Mouse (Mus musculus): ENCODE data around the gene Alkbh5. TPM values are rescaled to one million over a fixed set of nuclear protein-coding genes. Genes with fewer than 3 reads are reported as not detected.
A peak's percentile ranks its signal among the peaks of the same experiment; 100 is the strongest.

Alkbh5 gene
- polyA plus RNA-seq (2012; rRNA removed), result 31.3 and 34.8 TPM in 2 replicates

DNA sequence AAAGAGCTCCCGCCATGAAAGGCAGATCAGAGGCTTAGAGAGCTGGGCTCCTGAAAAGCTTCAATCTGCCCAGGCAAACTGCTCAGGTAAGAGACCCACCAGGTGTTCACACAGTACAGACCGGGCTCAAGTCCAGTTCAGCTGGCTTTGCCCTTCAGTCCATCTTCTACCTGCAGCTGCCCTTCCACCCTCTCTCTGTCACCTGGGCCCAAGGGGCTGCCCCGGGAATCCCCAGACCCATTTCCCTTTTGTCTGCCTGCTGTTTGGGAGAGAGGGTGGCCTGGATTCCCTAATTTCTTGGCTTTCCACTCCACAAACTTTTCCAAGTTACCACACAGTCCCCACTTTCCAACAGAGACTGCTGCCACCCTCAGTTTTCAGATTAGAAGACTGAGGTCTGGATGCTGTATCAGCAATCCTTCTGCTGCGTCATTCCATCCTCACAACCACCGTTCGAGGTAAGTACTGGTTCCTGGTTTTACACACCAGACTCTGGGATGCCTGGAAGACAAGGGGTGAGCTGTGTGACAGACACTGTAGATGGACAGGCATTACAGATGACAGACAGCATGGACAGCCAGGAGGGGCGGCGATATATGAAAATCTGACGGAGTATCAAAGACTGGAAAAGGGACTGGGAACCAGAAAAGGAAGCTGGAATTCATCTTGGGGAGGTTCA lies at the start of gene Alkbh5:
Alkbh5 (plus strand) TSS at position 202 of the 679 bp plus-strand sequence.
- no peak for DNase-seq (ENCODE audit: low read depth)

DNA sequence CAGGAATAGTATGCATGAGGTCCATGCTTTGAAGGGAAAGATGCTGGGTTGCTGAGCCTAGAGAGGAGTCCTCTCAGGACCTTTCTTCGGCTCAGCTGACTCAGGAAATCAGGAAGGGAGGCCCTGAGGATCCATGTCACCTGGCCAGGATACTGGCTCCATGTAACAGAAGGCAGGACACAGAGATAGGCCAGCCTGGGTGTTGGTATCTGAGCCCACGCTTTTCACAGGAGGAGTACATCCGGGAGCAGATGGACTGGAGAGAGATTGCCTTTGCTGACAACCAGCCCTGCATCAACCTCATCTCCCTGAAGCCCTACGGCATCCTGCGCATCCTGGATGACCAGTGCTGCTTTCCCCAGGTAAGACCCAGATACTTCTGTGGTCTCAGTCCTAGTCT lies 43.5 kb upstream of the Alkbh5 start:
- no peak for DNase-seq (ENCODE audit: low read depth)

DNA sequence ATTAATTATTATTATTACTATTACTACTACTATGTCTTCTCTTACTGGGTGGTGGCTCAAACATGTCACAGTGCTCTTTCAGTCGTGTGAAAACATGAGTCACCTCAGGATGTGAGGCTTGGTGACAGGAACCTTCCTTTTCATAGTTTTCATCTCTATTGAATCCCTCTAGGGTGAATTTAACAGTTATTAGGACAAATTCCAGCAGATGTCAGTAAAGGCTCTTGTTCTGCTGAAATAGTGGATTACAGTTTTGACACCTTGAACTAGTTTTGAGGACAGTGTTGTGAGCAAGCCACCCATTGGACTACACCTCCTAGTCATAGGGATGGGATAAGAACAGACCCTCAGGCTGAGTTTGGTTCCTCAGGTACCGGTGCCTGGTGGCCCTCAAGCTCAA lies 40.5 kb upstream of the Alkbh5 start:
- DNase-seq (ENCODE audit: low read depth), result no peak

DNA sequence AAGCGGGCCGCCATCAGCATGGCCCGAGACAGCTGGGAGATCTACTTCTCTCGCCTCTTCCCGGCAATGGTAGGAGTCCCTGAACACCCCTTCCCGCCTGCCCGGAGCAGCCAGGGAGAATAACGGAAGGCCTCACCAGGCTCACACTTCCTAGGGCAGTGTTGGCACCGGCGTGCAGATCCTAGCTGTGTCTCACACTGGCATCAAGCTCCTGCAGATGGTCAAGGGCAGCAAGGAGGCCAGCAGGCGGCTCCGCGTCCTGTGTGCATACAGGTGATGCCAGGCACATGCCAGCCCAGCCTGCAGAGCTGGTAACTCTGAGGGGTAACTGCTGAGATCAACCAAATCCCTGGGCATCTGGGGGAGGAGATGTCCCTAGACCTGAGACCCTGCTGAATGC lies 28.9 kb upstream of the Alkbh5 start:
- DNase-seq (ENCODE audit: low read depth), result no peak

DNA sequence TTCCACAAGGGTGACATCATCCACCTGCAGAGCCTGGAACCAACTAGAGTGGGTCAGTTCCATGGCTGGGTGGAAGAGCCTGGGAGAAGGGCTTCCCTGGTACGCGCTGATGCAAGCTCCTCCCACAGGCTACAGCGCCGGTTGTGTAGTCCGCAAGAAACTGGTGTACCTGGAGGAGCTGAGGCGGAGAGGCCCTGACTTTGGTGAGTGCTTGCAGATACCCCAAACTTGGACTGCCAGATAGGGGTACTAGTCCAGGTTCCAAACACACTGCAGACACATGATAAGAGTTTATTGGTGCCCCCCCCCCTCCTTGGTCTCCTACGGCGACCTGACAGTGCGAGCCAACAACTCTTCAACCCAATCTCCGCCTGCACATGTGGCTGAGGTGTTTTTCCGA lies 27.2 kb upstream of the Alkbh5 start:
- no peak for DNase-seq (ENCODE audit: low read depth)

DNA sequence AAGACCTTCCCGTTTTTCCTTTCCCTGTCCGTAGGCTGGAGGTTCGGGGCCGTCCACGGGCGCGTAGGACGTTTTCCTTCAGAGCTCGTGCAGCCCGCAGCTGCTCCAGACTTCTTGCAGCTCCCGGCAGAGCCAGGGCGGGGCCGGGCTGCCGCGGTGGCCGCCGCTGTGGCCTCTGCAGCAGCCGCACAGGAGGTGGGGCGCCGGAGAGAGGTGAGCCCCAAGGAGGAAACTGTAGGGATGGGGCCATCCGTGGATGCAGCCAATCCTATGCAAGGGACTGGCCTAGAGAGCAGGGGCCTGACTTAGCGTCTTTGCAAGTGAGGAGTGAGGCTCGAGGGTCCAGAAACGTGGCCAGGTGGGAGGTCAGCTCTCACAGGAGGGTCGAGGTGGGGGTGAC lies 26.7 kb upstream of the Alkbh5 start:
- DNase-seq (ENCODE audit: low read depth), result no peak

DNA sequence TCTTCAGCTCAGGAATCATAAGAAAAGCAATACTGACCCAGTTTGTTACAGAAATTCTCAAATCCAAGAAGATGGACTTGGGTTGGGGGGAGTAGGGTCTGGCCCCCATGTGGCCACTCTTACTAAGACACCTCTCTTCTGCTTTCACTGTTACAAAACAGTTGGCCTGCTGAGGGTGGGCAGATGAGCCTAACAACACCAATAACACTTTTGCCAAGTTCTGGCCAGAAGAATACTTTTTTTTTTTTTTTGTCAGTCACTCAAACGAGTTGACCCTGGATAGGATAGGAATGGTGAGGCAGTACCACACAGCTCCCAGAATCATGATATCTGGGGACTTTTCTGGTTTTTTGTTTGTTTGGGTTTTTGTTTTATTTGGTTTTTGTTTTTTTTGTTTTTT lies 24.3 kb upstream of the Alkbh5 start:
- DNase-seq (ENCODE audit: low read depth), result no peak

DNA sequence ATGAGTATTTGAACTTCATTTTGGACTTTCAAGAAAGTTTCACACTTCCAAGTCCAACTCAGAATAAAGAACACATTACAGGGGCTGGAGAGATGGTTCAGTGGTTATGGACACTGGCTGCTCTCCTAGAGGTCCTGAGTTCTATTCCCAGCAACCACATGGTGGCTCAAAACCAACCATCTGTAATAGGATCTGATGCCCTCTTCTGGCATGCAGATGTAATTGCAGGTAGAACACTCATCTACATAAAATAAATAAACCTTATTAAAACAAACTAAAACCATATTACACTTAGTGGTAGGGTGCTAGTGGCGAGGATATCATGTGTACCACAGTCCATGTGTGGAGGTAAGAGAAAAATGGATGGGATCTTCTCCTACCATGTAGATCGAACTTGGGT lies 23.7 kb upstream of the Alkbh5 start:
- no peak for DNase-seq (ENCODE audit: low read depth)

DNA sequence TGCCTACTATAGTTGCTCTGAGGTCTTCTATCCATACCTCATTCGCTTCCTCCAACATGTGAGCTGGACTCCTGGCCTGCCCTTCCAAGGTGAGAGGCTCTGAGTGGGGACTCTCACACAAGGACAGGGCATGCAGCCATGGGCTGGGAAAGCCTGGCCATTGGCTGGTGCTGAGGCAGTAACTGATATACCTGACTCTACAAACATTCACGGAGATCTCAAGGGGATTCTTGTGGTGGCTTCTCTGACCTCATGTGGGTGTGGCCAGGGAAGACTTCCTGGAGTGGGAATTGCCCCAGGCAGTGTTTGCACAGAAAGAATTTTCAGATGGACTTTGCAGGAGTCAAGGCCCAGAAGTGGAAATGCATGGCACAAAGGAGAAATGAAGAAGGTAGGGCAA lies 21.2 kb upstream of the Alkbh5 start:
- no peak for DNase-seq (ENCODE audit: low read depth)

DNA sequence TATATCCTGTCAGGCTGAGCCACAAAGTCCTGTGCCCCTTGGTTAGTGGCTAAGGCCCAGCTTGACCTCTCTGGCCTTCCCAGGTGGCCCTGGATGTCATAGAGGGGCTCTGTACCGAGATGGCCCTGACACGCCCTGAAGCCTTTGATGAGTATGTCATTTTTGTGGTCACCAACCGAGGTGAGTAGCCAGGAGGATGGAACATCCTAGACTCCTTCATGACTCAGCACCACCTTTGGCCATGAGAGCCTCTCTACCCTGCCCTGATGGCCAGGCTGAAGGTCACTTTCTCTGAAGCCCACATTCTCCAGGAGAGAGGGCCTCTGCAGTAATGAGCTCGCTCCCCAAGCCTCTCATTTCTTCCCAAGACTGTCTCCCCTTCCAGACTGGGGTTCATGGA lies 17.9 kb upstream of the Alkbh5 start:
- DNase-seq (ENCODE audit: low read depth), result no peak

DNA sequence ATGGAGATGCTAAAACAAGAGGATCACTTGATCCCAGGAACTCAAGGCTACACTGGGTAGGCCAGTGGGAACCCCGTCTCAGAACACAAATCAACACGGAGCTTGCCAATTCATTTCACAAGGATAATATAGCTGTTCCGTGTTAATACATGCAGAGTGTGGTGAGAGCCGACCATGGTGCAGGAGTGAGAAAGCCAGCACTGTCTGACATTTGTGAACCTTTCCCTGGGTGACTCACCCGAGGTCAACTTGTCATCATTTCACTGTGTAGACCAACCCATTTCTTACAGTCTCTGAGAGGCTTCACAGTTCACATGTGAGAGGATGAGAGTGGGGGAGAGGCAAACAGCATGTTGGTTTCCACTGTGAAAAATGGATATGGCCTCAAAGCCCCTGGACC lies 14.2 kb upstream of the Alkbh5 start:
- no peak for DNase-seq (ENCODE audit: low read depth)

DNA sequence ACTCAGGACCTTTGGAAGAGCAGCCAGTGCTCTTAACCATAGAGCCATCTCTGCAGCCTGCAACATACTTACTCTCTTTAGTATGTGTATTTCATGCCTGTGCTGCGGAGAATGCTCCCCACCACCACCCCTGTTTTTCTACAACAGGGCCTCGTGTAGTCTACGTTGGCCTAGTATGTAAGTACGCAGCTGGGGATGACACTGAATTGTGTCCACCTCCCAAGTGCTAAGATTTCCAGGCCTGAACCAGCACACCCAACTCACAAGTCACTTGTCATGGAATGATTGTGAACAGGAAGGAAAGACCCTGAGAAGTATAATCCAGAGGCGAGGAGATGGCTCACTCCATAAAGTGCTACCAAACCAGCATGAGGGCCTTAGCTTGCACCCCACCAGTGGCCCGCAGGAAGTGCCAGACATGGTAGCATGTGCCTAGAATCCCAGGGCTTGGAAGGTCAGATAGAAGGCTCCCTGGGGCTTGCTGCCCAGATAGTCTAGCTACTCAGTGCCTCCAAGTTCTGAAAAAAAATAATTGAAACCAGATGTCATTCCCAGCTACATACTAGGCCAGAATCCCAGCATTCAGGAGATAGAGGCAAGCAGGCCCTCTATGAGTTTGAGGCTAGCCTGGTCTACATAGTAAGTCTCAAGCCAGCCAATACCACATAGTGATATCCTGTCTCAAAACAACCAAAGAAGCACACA lies 13.4 kb upstream of the Alkbh5 start:
- DNase-seq (ENCODE audit: low read depth), result no peak

DNA sequence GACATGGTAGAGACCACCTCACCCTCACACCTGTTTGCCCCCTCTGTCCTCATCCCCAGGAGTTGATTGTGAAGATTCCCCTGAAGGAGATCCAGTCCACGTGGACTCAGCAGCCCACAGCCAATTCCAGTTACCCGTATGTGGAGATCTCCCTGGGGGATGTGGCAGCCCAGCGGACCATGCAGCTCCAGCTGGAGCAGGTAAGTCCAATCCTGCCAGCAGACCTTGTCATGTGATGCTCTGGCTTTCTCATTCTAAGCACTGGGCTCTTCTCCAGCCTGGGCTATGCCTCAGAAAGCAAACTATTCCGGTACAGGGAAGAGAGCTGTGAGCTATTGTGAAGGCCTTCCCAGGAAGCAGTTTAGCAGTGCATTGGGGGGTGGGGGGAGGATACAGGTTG lies 9.7 kb upstream of the Alkbh5 start:
- DNase-seq (ENCODE audit: low read depth), result no peak

DNA sequence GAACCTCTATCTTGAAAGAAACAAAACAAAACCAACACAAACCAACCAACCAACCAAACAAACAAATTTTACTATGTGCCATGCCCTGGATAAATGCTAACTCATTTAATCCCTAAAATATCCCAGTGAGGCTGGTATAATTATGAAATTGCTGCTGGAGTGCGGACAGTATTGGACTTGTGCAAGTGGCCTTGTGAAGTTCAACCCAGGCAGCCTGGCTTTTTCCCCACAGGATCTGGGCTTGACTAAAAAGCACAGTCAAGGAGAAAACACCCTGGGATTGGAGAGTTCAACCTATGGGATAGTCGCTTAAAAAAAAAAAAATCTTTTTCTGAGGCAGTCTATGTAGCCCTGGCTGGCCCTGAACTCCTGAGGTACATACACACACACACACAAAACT lies 505 bp upstream of the Alkbh5 start:
- DNase-seq (ENCODE audit: low read depth), result no peak

DNA sequence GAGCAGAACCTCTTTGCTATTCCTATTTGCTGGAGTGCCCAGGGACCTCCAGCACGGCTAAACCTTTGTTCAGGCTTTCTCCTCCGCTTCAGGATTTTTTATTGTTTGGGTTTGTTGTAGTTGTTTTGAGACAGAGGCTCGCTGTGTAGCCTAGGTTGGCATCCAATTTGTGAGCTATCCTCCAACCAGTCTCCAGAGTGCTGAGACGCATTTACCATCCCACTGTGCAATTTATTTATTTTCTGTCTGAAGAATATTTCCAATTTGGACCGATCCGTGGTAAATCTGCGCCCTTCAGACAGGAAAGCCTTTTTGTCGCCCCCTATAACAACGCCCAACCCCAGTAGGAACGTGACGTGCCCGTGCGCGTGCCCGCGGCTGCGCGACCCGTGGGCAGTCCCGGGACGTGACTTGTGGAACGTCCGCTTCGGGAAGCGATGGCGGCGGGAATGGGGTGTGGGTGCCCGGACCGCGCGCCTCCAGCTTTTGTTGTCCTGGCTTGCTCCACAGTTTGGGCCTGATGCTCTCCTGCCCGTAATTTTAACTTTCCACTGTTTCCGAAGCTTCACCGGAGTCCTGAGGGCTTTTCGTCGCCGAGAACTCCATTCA lies 782 bp downstream of the Alkbh5 start:
- DNase-seq (ENCODE audit: low read depth), result no peak

DNA sequence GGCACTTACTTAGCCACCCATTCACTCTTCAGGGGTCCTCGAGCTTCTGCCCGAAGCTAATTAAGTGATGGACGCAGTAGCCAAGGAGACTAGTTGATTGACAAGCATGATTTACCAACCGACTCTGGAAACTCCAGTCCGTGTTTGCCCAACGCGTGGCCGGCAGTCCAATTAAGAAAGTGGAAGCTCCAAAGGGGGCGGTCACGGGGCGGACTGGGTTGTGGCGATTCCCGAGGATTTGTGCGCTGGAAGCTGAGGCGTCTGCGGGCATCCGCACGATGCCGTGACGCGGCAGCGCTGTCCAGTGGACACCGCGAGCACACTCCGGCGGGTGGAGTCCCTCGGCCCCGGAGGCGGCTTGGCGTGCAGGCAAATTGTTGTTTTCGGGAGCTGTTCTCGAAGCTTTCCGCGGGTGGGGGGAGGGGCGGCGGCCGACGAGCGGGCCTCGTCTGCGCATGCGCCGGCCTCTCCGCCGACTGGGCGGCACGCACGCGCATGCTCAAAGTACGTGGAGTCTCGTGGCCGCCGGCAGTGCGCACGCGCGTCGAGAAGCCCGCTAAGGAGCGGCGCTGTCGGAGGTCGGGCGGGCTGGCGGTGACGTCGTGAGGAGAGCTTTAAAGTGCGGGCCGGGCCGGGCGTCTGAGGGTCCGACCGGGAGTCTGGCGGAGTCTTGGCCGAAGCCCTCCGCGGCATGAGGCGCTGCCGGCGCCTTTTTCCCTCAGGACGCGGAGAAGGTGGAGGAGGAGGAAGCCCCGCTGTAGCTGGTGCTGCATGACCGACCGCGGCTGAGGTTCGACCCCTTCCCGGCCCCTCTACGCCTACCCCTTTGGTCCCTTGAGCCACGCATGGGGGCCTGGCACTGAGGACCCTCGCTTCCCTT lies 1.5 kb downstream of the Alkbh5 start:
- DNase-seq (ENCODE audit: low read depth), result peak; percentile 75

DNA sequence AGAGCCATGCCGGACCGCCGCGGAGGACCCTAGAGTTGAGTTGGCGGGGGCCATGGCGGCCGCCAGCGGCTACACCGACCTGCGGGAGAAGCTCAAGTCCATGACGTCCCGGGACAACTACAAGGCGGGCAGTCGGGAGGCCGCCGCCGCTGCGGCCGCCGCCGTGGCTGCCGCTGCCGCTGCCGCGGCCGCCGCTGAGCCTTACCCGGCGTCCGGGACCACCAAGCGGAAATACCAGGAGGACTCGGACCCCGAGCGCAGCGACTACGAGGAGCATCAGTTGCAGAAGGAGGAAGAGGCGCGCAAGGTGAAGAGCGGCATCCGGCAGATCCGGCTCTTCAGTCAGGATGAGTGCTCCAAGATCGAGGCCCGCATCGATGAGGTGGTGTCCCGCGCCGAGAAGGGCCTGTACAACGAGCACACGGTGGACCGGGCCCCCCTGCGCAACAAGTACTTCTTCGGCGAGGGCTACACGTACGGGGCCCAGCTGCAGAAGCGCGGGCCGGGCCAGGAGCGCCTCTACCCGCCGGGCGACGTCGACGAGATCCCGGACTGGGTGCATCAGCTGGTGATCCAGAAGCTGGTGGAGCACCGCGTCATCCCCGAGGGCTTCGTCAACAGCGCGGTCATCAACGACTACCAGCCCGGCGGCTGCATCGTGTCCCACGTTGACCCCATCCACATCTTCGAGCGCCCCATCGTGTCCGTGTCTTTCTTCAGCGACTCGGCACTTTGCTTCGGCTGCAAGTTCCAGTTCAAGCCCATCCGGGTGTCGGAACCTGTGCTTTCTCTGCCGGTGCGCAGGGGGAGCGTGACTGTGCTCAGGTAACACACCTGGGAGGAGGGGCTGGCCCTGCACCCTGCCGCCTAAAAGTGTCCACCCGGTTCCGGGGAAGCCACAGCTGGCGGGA lies 2.4 kb downstream of the Alkbh5 start:
- no peak for DNase-seq (ENCODE audit: low read depth)

DNA sequence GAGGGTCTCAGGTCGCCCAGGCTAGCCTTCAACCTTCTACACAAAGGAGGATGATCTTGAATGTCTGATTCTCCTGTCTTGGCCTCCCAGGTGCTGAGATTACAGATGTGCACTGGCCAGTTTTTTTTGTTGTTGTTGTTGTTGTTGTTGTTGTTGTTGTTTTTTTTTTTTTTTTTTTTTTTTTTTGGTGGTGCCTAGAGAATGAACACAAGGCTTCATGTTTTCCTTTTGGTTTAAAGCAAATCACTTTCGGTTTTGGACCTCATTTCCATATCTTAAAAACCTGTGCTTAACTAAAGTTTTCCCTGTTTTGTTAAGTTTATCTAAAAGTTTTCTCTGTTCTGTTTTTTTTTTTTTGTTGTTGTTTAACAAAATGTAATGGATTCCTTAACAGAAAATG lies 3.4 kb downstream of the Alkbh5 start:
- DNase-seq (ENCODE audit: low read depth), result no peak

DNA sequence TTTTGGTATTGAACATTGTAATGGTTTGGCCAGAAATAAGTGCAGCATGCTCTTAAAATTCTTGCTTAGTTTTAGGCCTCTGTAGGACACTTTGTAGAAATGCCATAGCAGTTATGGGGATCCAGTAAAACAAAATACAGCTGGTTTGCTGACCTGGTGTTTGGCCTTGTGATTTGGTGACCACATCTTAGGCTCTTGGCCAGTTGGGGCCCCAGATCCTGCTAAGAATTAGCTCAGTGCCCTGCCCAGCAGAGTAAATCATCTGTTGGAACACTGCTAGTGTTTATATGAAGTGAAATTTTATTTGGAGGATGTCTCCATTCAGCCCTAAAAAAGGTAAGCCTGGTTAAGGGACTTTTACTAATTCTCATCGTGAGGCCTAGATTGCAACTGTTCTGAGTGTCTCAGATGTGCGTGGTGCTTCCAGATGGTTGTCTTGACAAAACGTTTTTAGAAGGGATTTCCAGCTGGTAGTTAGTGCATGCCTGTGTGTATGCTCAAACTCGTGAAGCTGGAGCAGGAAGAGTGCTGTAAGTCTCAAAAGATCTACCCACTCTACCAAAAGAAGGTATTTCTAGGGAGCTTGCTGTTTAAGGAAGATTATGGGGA lies 3.9 kb downstream of the Alkbh5 start:
- DNase-seq (ENCODE audit: low read depth), result no peak

DNA sequence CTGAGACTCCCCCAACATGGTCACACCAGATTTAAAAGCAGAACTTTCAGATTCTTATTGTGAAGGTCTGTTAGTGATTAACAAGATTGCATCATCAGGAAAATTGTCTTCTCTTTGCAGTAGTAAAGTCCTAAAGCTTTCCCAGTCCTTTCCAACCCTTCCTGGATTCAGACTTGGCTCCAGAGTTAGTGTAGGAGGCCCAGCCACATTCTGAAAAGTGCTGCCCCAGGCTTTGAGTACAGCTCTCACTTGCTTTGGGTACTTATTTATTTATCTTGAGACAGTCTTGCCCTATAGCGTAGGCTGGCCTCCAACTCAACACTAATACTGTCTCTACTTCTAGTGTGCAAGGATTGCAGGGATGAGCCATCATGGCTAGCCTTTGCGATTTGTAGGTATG lies 4.6 kb downstream of the Alkbh5 start:
- DNase-seq (ENCODE audit: low read depth), result peak; percentile 70

DNA sequence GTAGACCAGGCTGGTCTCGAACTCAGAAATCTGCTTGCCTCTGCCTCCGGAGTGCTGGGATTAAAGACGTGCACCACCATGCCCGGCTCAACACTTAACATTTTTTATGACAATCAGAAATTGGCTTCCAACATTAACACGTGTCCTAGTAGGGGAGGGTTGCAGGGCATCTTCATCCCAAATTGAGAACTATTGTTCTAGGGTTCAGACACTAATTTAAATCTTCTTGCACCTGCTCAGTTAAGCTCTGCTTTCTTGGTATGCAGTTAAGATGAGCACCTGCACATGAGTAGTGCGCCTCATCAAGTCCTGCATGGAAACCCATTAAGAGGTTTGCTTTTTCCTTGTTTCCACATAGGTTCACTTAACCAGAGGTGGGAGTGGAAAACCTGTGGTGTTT lies 5.7 kb downstream of the Alkbh5 start:
- DNase-seq (ENCODE audit: low read depth), result no peak
